9 mouse cellular contexts compared by ENCODE assay signal in the genomic region with DNA sequence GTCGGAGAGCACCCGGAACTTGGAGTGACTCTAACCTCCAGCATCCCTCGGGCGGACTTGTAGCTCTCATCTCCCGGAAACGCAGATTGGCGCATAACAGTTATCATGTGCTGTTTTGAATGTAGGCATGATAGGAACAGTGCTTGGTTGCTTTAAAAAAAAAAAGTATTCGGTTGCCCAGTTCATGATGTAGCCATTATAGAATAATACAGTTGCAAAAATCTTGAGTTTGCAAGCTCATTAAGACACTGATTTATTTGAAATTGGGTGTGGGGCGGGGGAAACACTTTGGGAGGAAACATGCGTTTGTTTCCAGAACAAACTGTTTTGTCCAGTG. TPM values are rescaled to one million over a fixed set of nuclear protein-coding genes. Genes with fewer than 3 reads are reported as not detected.
DNase-seq lines count a peak whose midpoint lies in the region; ATAC-seq and TF ChIP-seq lines count a peak whose summit lies in the region.
"Had no signal": no experiment of that assay in that cellular context is flagged by ENCODE, and none has a peak within 500 bp of the region (broad histone marks: within the 10 kb centered on the region; RNA-seq: fewer than 3 reads in every experiment).

No protein-coding gene starts in this region.

- peaks cover 49% of the 10 kb centered on the region for H3K79me2 ChIP-seq in macrophage (ENCODE audit: inconsistent target)

- peaks cover 3% of the 10 kb centered on the region; the same call in 1 of the 2 replicates for H3K27me3 ChIP-seq in heart, embryonic 15.5 days
- peaks cover 10% of the 10 kb centered on the region for H3K27me3 ChIP-seq in G1E (ENCODE audit: insufficient read depth, low read length)
- no peaks in the 10 kb centered on the region for H3K27me3 ChIP-seq in forebrain, postnatal 0 days (ENCODE audit: insufficient read depth, low read length)

- H3K4me2 ChIP-seq in heart, embryonic 15.5 days: peak overlapping the region; percentile 66
- H3K4me2 ChIP-seq in forebrain, postnatal 0 days (ENCODE audit: low read depth): peak overlapping the region; percentile 54

- H3K9ac ChIP-seq in heart, embryonic 15.5 days: peak overlapping the region; percentile 77
- peak overlapping the region; percentile 71 for H3K9ac ChIP-seq in forebrain, postnatal 0 days

- TF ChIP-seq CTCF in G1E (IDR thresholded peaks at IDR 0.05; ENCODE audit: low read depth, low read length): no peak
- no peak for TF ChIP-seq CTCF in forebrain, postnatal 0 days (IDR thresholded peaks at IDR 0.05; ENCODE audit: low read depth)

- 0 out of 2 replicates have a peak, but pooled peaks cover 3% of the 10 kb centered on the region for H3K4me1 ChIP-seq in heart, embryonic 15.5 days (replicated peaks)
- H3K4me1 ChIP-seq in G1E (ENCODE audit: insufficient read depth, low read depth, low read length): peaks cover 28% of the 10 kb centered on the region
- no peaks in the 10 kb centered on the region for H3K4me1 ChIP-seq in forebrain, postnatal 0 days (ENCODE audit: insufficient read depth)

- WGBS in heart, embryonic 15.5 days: 8% methylated on average over 10 of the region's 10 CpGs
- 8% methylated on average over 10 of the region's 10 CpGs for WGBS in forebrain, postnatal 0 days
- 8% methylated on average over 10 of the region's 10 CpGs for WGBS in macrophage (ENCODE audit: missing documents)

- H3K27ac ChIP-seq in heart, embryonic 15.5 days: peak overlapping the region; percentile 93
- peak overlapping the region; percentile 90 for H3K27ac ChIP-seq in forebrain, postnatal 0 days (ENCODE audit: low read depth, low read length)
- peak overlapping the region; percentile 67 for H3K27ac ChIP-seq in macrophage

- H3K9me3 ChIP-seq in heart, embryonic 15.5 days (replicated peaks): no peaks in the 10 kb centered on the region
- H3K9me3 ChIP-seq in G1E (replicated peaks): no peaks in the 10 kb centered on the region
- no peaks in the 10 kb centered on the region for H3K9me3 ChIP-seq in forebrain, postnatal 0 days (ENCODE audit: low read length)

- no peak for DNase-seq in heart, adult 18-20 months
- no peak for DNase-seq in G1E (ENCODE audit: low spot score)
- no peak for DNase-seq in forebrain, postnatal 0 days
- no peak for DNase-seq in embryo, embryonic 10 days (ENCODE audit: low spot score)
- no peak for DNase-seq in cerebellum, adult 8-10 months
- no peak for DNase-seq in T-cell, adult 2 months (ENCODE audit: low spot score)

- no peak for ATAC-seq in heart, embryonic 15.5 days (replicated peaks; ENCODE audit: insufficient number of reproducible peaks, insufficient read depth, low FRiP score, low read depth)
- no peak for ATAC-seq in G1E (ENCODE audit: extremely low read depth, insufficient number of reproducible peaks, low FRiP score, poor library complexity, severe bottlenecking)
- no peak for ATAC-seq in forebrain, postnatal 0 days

- H3K36me3 ChIP-seq in heart, embryonic 15.5 days: no peaks in the 10 kb centered on the region
- H3K36me3 ChIP-seq in G1E (replicated peaks) (peaks cover 21% of the 10 kb centered on the region), macrophage (ENCODE audit: inconsistent target) (no peaks in the 10 kb centered on the region)
- H3K36me3 ChIP-seq in forebrain, postnatal 0 days (ENCODE audit: insufficient read depth): no peaks in the 10 kb centered on the region

- H3K4me3 ChIP-seq in heart, embryonic 15.5 days: peak overlapping the region; percentile 94
- H3K4me3 ChIP-seq in G1E (ENCODE audit: low read depth, low read length): peak overlapping the region; percentile 89
- H3K4me3 ChIP-seq in forebrain, postnatal 0 days (ENCODE audit: low read depth, low read length): peak overlapping the region; percentile 95
- peak overlapping the region; percentile 55 for H3K4me3 ChIP-seq in macrophage (ENCODE audit: inconsistent target)

RNA-seq across cellular contexts. Expression of gene Tmem192, which starts 0.7 kb away (rescaled TPM):
- 23.5 and 27.2 TPM in 2 replicates for polyA plus RNA-seq in heart, embryonic 15.5 days (2015; fragmentation: Nextera tagmentation; extraction: Ambion mirVana)
- total RNA-seq in heart, adult 18-20 months (2021): 10 to 100 TPM; 23.9 to 27.7 TPM
- total RNA-seq in G1E (2014; fragmentation: Nextera tagmentation) (28.4 and 31.2 TPM in 2 replicates), G1E (2017) (24.2 and 25.4 TPM in 2 replicates)
- polyA plus RNA-seq in G1E (2012) (42.5 and 48.1 TPM in 2 replicates), macrophage (2018) (62.4 to 115 TPM (median 70.6 TPM) in 3 replicates)
- total RNA-seq in forebrain, postnatal 0 days (2014; rRNA removed): 10.8 and 14.5 TPM in 2 replicates
- 35.9 and 38.0 TPM in 2 replicates for polyA plus RNA-seq in forebrain, postnatal 0 days (2015; fragmentation: Nextera tagmentation; extraction: Ambion mirVana)
- total RNA-seq in macrophage (2018; cell fraction: chromatin; rRNA removed): 10 to 100 TPM in 23 of 26 experiments, 1 to 10 TPM in 3; 4.3 to 36.1 (median 17.8) TPM
- 100 to 1,000 TPM in 5 of 26 experiments, 10 to 100 TPM in 21; 61.0 to 113 (median 92.7) TPM for total RNA-seq in macrophage (2018; cell fraction: cytosol; rRNA removed)
- 10 to 100 TPM; 15.2 to 58.4 (median 36.8) TPM for total RNA-seq in macrophage (2018; cell fraction: nucleus; rRNA removed)

RNA-seq across cellular contexts. Expression of gene Trim75, which starts 40.0 kb away (rescaled TPM):
- polyA plus RNA-seq in heart, embryonic 15.5 days (2015; fragmentation: Nextera tagmentation; extraction: Ambion mirVana): not detected in 2 replicates
- not detected for total RNA-seq in heart, adult 18-20 months (2021)
- total RNA-seq in G1E (2014; fragmentation: Nextera tagmentation): not detected in 2 replicates
- 0.05 and 0.06 TPM in 2 replicates for total RNA-seq in G1E (2017)
- not detected in 2 replicates for polyA plus RNA-seq in G1E (2012)
- not detected in 2 replicates for total RNA-seq in forebrain, postnatal 0 days (2014; rRNA removed)
- polyA plus RNA-seq in forebrain, postnatal 0 days (2015; fragmentation: Nextera tagmentation; extraction: Ambion mirVana): 0.06 and 0.17 TPM in 2 replicates
- total RNA-seq in macrophage (2018; cell fraction: chromatin; rRNA removed): not detected
- not detected for total RNA-seq in macrophage (2018; cell fraction: cytosol; rRNA removed)
- not detected for total RNA-seq in macrophage (2018; cell fraction: nucleus; rRNA removed)
- polyA plus RNA-seq in macrophage (2018): not detected in 3 replicates
- total RNA-seq: neutrophil, adult 5-6 weeks had no signal
